Mouse (Mus musculus) forebrain, embryonic 12.5 days (tissue): Measurements from ENCODE around the gene Dcxr. TPM values are rescaled to one million over a fixed set of nuclear protein-coding genes. Genes with fewer than 3 reads are reported as not detected.

Source experiments
- ATAC-seq: fragments of 200-750 bp; cut with Nextera tagmentation; 2 replicates; pipeline ENCODE4 v1.8.0; 2017; ENCODE audit warnings: moderate TSS enrichment; ENCODE audit not compliant: low FRiP score
- H3K27ac ChIP-seq: fragments of 300-500 bp; sonication (generic); 2 replicates; pipeline ENCODE4 v1.5.1; 2016; ENCODE audit warnings: mild to moderate bottlenecking
- H3K27me3 ChIP-seq: fragments of 300-500 bp; sonication (generic); 2 replicates; pipeline ENCODE4 v1.6.1; 2016; ENCODE audit warnings: mild to moderate bottlenecking
- H3K36me3 ChIP-seq: fragments of 300-500 bp; sonication (generic); replicated peaks from 2 replicates; pipeline ENCODE4 v1.6.1; 2016; ENCODE audit warnings: mild to moderate bottlenecking
- H3K4me1 ChIP-seq: fragments of 300-500 bp; sonication (generic); 2 replicates; pipeline ENCODE4 v1.6.1; 2016
- H3K4me2 ChIP-seq: fragments of 300-500 bp; sonication (generic); 2 replicates; pipeline ENCODE4 v1.6.1; 2016; ENCODE audit warnings: mild to moderate bottlenecking, moderate library complexity
- H3K4me3 ChIP-seq: fragments of 300-500 bp; sonication (generic); replicated peaks from 2 replicates; pipeline ENCODE4 v1.5.1; 2016; ENCODE audit warnings: mild to moderate bottlenecking
- H3K9ac ChIP-seq: fragments of 300-500 bp; sonication (generic); 2 replicates; pipeline ENCODE4 v1.6.1; 2016; ENCODE audit warnings: mild to moderate bottlenecking
- H3K9me3 ChIP-seq: fragments of 300-500 bp; sonication (generic); 2 replicates; pipeline ENCODE4 v1.6.1; 2016
- WGBS: fragments of 180-500 bp; shearing (Covaris S2); methylation state at CpG from one replicate; pipeline ENCODE4 v1.1.7; 2016; 5-methylcytosine and 5-hydroxymethylcytosine counted together
- polyA plus RNA-seq: library from polyadenylated mRNA; unstranded; fragments of >200 nt; fragmentation: Nextera tagmentation; extraction: Ambion mirVana; gene quantifications from 2 replicates; pipeline ENCODE4 v1.2.1, GENCODE M21; 2016

The Dcxr gene
- polyA plus RNA-seq, 1 experiment from 2014 or later, result 9.2 TPM

DNA sequence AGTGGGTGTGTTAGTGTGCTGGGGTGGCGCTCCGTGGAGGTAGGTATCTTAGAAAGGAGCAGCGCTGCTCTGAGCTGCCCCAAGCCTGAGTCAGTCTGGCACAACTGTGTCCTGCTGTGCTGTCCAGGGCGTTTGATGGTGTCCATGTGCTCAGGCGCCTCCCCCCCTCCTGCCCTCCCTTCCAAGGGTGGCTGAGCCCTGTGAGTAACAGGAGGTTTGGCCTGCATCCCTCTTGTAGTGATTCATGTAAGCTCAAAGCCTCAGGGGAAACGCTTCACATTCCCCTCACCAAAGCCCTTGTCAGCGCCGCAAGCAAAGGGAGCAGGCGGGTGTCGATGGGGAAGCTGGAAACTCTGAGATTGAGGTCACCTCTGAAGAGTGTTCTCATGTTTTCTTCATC, 29.3 kb downstream of the Dcxr start:
- ATAC-seq, result no peak
- WGBS, result 77% methylated on average over 10 of the region's 10 CpGs
- Histone ChIP-seq H3K9ac (peak overlapping the region; percentile 36; the same call in 1 of the 2 replicates), H3K4me3 (no peak overlapping the region), H3K36me3 (peaks cover 59% of the 10 kb centered on the region), H3K4me1 (peaks cover 15% of the 10 kb centered on the region), H3K27ac (no peak overlapping the region), H3K4me2 (no peak overlapping the region), H3K27me3 (no peaks in the 10 kb centered on the region), H3K9me3 (no peaks in the 10 kb centered on the region)

DNA sequence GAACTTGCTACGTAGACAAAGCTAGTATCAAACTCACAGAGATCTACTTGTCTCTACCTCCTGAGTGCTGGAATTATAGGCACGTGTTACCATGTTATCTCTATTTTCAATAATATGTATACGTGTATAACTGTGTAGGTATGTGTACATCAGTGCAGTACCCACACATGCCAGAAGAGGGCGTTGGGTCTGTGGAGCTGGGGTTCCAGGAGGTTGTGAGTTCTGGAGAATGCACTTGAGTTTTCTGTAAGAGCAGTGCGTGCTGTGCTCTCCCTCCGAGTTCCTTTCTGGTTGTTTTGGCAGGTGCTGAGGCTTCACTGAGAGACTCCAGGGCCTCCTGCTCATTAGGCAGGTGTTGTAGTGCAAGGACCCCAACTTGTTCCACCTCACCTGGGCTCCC, 30.5 kb downstream of the Dcxr start:
- 91% methylated on average over 6 of the region's 6 CpGs for WGBS
- Histone ChIP-seq H3K4me3 (no peak overlapping the region), H3K4me2 (no peak overlapping the region), H3K27ac (no peak overlapping the region), H3K9me3 (no peaks in the 10 kb centered on the region), H3K36me3 (peaks cover 55% of the 10 kb centered on the region), H3K9ac (no peak overlapping the region), H3K4me1 (peaks cover 15% of the 10 kb centered on the region), H3K27me3 (no peaks in the 10 kb centered on the region)
- no peak for ATAC-seq

DNA sequence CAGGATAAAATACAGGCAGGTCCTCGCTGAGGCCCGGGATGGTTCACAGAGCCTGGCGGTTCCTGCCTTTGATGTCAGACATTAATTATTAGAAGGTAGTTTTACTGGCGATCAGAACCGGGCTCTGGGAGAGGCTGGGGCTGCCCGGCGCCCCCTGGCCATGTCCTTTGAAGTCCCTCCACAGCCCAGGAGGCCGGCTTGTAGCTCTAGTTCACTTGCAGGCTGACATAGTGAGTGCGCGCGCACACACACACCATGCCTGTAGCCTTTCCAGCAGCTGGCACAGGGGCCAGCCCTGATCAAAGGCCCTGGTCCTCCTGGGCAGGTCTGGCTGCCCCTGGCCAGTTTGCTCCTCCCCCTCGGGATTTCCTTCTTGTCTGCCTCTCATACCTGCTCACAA, 31.4 kb downstream of the Dcxr start:
- no peaks in the 10 kb centered on the region for H3K27me3 ChIP-seq
- H3K27ac ChIP-seq, result peak overlapping the region; percentile 43
- no peak overlapping the region for H3K4me3 ChIP-seq
- H3K4me2 ChIP-seq, result no peak overlapping the region
- peaks cover 52% of the 10 kb centered on the region for H3K36me3 ChIP-seq
- H3K9ac ChIP-seq, result no peak overlapping the region
- ATAC-seq, result peak; percentile 41; the same call in 1 of the 2 replicates
- H3K4me1 ChIP-seq, result peaks cover 15% of the 10 kb centered on the region
- 61% methylated on average over 12 of the region's 12 CpGs for WGBS
- H3K9me3 ChIP-seq, result no peaks in the 10 kb centered on the region

DNA sequence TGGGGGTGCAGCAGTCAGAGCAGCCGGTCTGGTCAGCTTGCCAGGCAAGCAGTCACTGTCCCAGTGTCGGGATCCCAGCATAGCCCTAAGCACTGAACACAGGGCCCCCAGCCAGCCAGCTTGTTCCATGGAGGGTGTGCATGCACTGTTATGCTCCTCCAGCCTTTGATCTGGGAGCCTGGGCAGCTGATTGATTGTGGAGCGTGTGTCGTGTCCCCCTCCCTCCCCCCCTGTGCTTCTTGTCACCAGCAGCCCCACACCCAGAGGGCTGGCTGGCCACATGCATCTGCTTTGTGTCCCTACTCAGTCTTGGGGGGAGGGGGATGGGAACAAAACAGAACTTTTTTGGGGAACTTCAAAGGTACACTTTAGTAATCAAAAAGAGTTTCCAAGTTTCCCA, 31.9 kb downstream of the Dcxr start:
- 0 out of 2 replicates have a peak, but pooled peaks have one; percentile 30 for ATAC-seq
- no peak overlapping the region for H3K9ac ChIP-seq
- 37% methylated on average over 4 of the region's 4 CpGs for whole genome bisulfite sequencing
- H3K27me3 ChIP-seq, result no peaks in the 10 kb centered on the region
- H3K9me3 ChIP-seq, result no peaks in the 10 kb centered on the region
- no peak overlapping the region for H3K4me3 ChIP-seq
- no peak overlapping the region for H3K4me2 ChIP-seq
- peak overlapping the region; percentile 43 for H3K27ac ChIP-seq
- peaks cover 52% of the 10 kb centered on the region for H3K36me3 ChIP-seq
- H3K4me1 ChIP-seq, result peaks cover 15% of the 10 kb centered on the region

DNA sequence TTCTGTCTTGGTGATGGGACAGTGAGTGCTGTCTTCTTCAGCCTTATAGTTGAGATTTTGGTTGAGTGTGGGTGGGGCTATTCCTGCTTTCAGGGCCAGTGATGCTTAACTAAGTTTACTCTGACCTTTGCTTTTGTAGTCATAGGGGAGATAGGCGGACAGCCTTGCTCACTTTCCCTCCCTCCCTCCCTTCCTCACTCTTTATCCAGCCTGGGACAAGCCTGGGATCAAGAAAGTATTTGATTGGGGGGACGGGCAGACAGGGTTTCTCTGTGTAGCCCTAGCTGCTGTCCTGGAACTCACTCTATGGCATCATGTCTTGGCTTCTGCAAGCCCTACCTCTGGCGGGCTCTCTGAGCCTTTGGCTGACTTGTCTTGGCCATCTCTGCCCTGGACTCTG, 33.6 kb downstream of the Dcxr start:
- 59% methylated on average over 3 of the region's 3 CpGs for WGBS
- H3K36me3 ChIP-seq, result peaks cover 55% of the 10 kb centered on the region
- H3K9me3 ChIP-seq, result no peaks in the 10 kb centered on the region
- H3K27me3 ChIP-seq, result no peaks in the 10 kb centered on the region
- H3K9ac ChIP-seq, result no peak overlapping the region
- no peak for ATAC-seq
- H3K27ac ChIP-seq, result no peak overlapping the region
- H3K4me2 ChIP-seq, result no peak overlapping the region
- H3K4me3 ChIP-seq, result no peak overlapping the region
- peaks cover 15% of the 10 kb centered on the region for H3K4me1 ChIP-seq

DNA sequence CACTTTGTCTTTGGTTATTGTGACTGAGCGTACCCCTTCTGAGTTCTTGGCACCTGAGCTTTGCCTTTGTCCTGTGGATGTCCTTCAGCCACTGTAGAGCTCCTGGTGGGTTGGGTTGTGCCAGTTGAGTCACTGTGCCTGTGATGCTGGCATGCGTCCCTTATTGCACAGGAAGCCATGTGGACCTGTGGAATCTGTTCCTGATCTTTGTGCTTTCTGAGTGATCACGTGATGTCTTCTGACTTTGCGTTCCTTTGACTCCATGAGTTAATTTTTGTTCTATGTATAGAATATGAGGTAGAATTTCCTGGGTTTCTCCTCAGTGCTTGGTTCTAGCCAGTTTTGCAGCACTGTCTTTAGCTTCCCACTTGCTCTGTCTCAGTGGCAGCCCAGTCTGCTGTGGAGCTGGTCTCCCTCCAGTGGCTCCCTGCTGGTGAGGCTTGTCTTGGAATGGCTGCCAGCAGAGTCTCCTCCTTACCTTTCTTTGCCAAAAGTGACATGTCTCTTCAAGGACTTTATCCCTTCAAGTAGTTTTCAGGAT, 34.5 kb downstream of the Dcxr start:
- Histone ChIP-seq H3K27me3 (no peaks in the 10 kb centered on the region), H3K9ac (no peak overlapping the region), H3K4me3 (no peak overlapping the region), H3K36me3 (peaks cover 63% of the 10 kb centered on the region), H3K4me2 (no peak overlapping the region), H3K9me3 (no peaks in the 10 kb centered on the region), H3K4me1 (peaks cover 15% of the 10 kb centered on the region), H3K27ac (no peak overlapping the region)
- over 99% methylated on average over 4 of the region's 4 CpGs for WGBS
- no peak for ATAC-seq

DNA sequence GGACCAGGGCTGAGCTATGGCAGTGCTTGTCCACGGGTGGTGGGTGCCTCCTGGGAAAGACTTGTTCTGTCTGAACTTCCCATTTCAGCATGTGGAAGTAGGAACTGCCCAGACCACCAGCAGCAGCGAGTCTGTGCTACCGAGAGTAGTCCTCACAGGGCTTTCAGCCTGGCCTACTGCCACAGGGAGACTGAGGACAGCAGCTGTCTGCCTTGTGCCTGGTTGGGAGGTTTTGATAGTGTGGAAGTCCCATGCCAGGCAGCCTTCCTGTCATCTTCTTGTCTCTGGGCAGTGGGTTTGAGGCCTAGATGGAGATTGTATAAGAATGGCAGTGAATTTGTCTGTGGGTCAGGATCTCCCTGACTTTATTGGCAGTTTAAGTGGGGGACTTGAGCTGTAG, 37.7 kb downstream of the Dcxr start:
- 94% methylated on average over 3 of the region's 3 CpGs for WGBS
- Histone ChIP-seq H3K9ac (no peak overlapping the region), H3K27ac (no peak overlapping the region), H3K4me1 (no peaks in the 10 kb centered on the region), H3K4me3 (no peak overlapping the region), H3K4me2 (no peak overlapping the region), H3K27me3 (no peaks in the 10 kb centered on the region), H3K9me3 (no peaks in the 10 kb centered on the region), H3K36me3 (peaks cover 64% of the 10 kb centered on the region)
- ATAC-seq, result no peak

DNA sequence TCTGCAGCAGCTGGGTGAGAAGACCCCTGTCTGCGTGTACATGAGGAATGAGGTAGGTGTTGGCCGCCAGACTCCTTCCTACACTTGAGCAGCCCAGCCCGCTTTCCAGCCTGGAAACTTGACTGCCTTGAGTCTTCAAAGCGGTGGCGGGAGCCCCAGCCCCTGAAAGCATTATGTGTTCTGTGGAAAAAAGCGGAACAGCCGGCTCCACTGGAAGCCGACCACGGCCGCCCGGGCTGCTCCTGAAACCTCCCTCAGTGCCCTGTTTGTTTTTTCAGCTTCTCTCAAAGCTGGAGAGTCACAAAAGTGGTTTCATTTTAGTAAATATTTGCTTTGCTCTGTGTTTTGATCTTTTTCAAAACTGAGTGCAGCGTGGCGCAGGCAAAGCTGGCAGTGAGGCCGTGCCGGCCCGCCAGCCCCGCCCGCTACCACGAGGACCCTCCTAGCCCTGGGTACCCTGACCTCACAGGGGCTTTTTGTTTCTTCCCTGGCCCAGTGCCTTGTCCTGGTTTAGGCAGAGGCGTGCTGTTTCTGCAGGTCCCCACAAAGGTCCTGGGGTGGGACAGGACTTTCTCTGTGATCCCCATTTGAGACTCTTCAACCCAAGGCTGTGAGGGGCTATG, 40.3 kb downstream of the Dcxr start:
- H3K4me2 ChIP-seq, result no peak overlapping the region
- H3K36me3 ChIP-seq, result peaks cover 67% of the 10 kb centered on the region
- H3K4me3 ChIP-seq, result no peak overlapping the region
- no peak overlapping the region for H3K27ac ChIP-seq
- H3K9me3 ChIP-seq, result no peaks in the 10 kb centered on the region
- H3K9ac ChIP-seq, result no peak overlapping the region
- ATAC-seq, result no peak
- WGBS, result 87% methylated on average over 20 of the region's 20 CpGs
- no peaks in the 10 kb centered on the region for H3K27me3 ChIP-seq
- H3K4me1 ChIP-seq, result no peaks in the 10 kb centered on the region

DNA sequence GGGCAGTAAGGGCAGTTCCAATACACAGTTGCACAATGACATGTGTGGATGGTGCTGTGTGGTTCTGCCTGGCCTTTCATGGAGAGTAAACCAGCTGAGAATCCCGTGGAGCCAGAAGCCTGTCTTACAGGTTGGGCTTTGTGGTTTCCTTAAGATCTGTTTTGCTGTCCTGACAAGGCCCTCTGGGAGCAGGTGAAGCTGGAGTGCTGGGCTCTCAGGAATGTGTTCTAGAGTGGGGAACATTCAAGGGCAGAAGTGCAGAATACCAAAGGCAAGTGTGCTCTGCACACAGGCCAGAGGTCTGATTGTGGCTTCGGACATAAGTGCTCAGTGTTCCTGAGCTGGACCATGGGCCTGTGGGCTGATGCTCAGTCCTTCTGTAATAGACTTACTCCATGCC, 42.4 kb downstream of the Dcxr start:
- ATAC-seq, result no peak
- H3K4me3 ChIP-seq, result no peak overlapping the region
- no peaks in the 10 kb centered on the region for H3K27me3 ChIP-seq
- no peaks in the 10 kb centered on the region for H3K9me3 ChIP-seq
- H3K27ac ChIP-seq, result no peak overlapping the region
- WGBS, result 88% methylated on average over 2 of the region's 2 CpGs
- no peak overlapping the region for H3K9ac ChIP-seq
- H3K4me2 ChIP-seq, result no peak overlapping the region
- no peaks in the 10 kb centered on the region for H3K4me1 ChIP-seq
- H3K36me3 ChIP-seq, result peaks cover 70% of the 10 kb centered on the region

DNA sequence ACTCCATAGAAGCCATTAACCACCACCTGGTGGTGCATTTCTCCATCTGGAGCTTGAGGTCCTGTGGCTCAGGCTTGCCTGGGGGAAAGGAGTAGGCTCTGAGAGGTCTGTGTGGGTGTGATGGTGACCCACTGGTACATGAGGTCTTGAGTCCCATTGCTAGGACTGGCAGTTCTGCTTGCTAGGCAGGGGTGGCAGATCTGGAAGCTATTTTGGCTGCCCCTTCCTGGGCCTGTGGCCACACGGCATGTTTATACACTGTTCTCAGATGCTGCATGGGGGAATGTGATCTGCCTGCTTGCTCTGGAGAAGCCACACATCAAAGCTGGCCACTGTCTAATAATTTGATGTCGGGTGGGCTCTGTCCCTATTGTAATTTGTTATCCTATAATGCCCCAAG, 43.0 kb downstream of the Dcxr start:
- Histone ChIP-seq H3K9me3 (no peaks in the 10 kb centered on the region), H3K27me3 (no peaks in the 10 kb centered on the region), H3K4me1 (no peaks in the 10 kb centered on the region), H3K4me3 (no peak overlapping the region), H3K9ac (no peak overlapping the region), H3K36me3 (peaks cover 71% of the 10 kb centered on the region), H3K4me2 (no peak overlapping the region), H3K27ac (no peak overlapping the region)
- 77% methylated on average over 2 of the region's 2 CpGs for whole genome bisulfite sequencing
- ATAC-seq, result no peak

DNA sequence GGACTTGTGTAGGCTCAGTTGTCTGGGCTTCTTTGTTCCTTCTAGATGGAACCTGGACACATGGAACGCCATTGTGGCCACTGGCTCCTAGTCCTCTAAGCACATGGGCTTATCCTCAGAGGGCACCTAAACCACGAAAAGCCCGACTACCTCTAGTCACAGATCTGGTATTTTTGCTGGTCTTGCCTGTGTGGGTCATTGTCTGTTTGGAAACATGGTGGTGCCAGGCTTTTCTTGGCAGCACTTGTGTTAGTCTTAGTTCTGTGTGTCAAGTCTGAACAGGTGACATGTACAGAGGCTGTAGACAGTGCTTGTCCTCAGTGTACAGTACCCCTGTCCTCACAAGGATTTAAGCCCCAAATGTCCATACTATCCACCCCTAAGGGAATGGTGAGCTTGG, 43.5 kb downstream of the Dcxr start:
- Histone ChIP-seq H3K4me3 (no peak overlapping the region), H3K27ac (no peak overlapping the region), H3K36me3 (peaks cover 70% of the 10 kb centered on the region), H3K27me3 (no peaks in the 10 kb centered on the region), H3K9ac (no peak overlapping the region), H3K4me1 (no peaks in the 10 kb centered on the region), H3K9me3 (no peaks in the 10 kb centered on the region), H3K4me2 (no peak overlapping the region)
- no peak for ATAC-seq
- WGBS, result 96% methylated on average over 3 of the region's 3 CpGs

DNA sequence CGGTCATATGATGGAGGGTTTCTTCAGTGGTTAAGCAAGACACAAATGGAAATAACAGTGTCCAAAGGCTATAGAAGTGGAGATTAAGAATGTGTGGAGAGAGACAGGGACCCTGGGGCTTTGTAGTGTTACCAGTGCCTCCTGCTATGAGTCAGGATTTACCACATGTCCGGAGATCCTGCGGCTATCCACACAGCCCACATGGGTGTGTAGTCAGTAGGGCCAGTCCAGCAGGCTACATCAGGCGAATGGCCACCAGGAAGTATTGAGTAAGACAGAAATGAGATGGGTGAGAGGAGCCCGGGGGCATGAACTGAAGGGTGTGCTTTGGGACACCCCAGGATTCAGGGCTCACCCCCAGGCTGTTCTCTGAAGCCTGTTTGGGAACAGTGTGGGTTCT, 44.4 kb downstream of the Dcxr start:
- ATAC-seq, result no peak
- no peak overlapping the region for H3K27ac ChIP-seq
- H3K4me3 ChIP-seq, result no peak overlapping the region
- no peaks in the 10 kb centered on the region for H3K4me1 ChIP-seq
- H3K27me3 ChIP-seq, result no peaks in the 10 kb centered on the region
- WGBS, result 95% methylated on average over 5 of the region's 5 CpGs
- H3K9me3 ChIP-seq, result no peaks in the 10 kb centered on the region
- peaks cover 71% of the 10 kb centered on the region for H3K36me3 ChIP-seq
- no peak overlapping the region for H3K9ac ChIP-seq
- H3K4me2 ChIP-seq, result no peak overlapping the region

DNA sequence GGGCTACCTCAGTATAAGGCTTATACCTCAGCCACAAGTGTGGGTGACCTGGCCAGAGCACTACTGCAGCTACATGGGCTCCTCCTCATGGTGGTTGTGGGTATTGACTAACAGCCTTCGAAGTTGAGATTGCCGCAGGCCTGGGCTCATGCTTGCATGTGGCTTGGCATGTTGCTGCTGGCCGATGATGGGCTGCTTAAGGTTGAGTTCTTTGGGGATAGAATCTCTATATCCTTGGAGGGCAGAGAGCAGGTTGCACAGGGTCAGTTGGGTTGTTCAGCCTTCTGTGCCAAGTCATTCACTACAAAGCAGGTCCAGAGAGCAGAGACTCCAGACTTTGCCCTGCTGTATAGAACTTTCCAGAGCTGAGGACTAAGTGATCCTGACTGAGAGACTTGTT, 47.2 kb downstream of the Dcxr start:
- Histone ChIP-seq H3K27ac (no peak overlapping the region), H3K4me2 (no peak overlapping the region), H3K4me1 (peaks cover 3% of the 10 kb centered on the region; the same call in 1 of the 2 replicates), H3K9me3 (no peaks in the 10 kb centered on the region), H3K27me3 (no peaks in the 10 kb centered on the region), H3K4me3 (no peak overlapping the region), H3K36me3 (peaks cover 59% of the 10 kb centered on the region), H3K9ac (no peak overlapping the region)
- ATAC-seq, result no peak
- WGBS, result 79% methylated on average over 3 of the region's 3 CpGs
